Mouse (Mus musculus): Measurements from ENCODE around the gene Syt12. TPM values are rescaled to one million over a fixed set of nuclear protein-coding genes. Genes with fewer than 3 reads are reported as not detected.

The Syt12 gene
- total and polyA plus RNA-seq, 2 experiments from 2014 or later, result 2.9 to 13.0 TPM

DNA sequence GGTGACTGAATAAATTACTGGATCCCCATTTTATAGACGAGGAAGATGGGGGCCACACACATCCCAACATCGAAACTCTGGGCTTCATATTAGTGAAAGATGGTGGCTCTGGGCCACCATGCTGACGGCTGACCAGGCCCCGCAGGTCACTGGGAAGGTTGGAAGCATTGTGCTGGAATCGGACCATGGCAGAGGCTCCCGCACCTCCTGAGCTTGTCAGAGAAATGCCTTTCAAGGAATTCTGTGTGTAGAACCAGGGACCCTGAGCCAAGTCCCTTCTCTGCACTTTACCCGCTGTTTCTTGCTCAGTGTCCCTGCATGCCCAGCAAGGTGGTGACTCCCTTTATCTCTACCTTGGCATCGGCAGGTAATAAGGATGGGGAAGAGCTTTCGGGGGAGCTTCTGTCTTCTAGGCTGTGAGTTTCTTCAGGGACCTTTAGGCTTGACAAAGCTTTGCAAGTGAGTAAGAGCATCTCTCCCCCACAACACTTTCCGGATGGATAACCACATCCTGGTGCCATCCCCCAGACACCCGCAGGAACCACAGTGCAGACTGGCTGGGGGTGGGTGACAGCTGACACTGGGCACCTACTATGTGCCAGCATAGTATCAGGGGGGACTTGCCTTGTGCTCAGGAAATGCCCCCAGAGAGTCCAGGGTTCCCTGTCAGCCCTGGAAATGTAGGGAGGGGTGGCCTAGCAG lies 1.9 kb downstream of the Syt12 start:
- Histone ChIP-seq H3K36me3 (ENCODE audit: insufficient read depth) (no peaks in the 10 kb centered on the region), H3K27ac (ENCODE audit: low read depth, low read length) (no peak overlapping the region), H3K4me2 (ENCODE audit: low read depth) (no peak overlapping the region), H3K4me3 (ENCODE audit: low read depth, low read length) (no peak overlapping the region), H3K9ac (no peak overlapping the region), H3K27me3 (ENCODE audit: insufficient read depth, low read length) (peaks cover 6% of the 10 kb centered on the region), H3K4me1 (ENCODE audit: insufficient read depth) (no peaks in the 10 kb centered on the region), H3K9me3 (ENCODE audit: low read length) (no peaks in the 10 kb centered on the region)
- ATAC-seq (no peak), DNase-seq (no peak)
- 73% methylated on average over 11 of the region's 11 CpGs for WGBS
- TF ChIP-seq CTCF (IDR thresholded peaks at IDR 0.05; ENCODE audit: low read depth), result no peak

DNA sequence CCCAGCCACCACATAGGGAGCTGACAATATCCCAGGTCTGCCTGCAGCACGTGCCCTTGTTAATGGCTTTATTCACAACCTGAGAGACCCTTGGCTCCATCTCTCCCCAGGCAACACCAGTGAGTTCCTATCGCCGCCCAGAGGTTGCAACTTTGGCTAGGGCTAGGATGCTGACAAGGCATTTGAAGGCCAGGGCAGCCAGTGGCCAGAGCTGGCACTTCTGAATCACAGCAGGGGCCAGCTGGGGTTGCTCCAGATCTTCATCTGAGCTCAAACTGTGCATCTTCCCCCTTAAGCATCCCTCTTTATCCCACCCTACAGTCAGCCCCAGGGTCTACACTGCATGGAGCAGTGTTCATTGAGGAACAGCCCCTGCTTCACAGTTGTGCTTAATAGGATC lies 2.5 kb downstream of the Syt12 start:
- Histone ChIP-seq H3K4me2 (ENCODE audit: low read depth) (no peak overlapping the region), H3K27me3 (ENCODE audit: insufficient read depth, low read length) (peaks cover 6% of the 10 kb centered on the region), H3K9ac (no peak overlapping the region), H3K4me1 (ENCODE audit: insufficient read depth) (no peaks in the 10 kb centered on the region), H3K27ac (ENCODE audit: low read depth, low read length) (no peak overlapping the region), H3K4me3 (ENCODE audit: low read depth, low read length) (no peak overlapping the region), H3K36me3 (ENCODE audit: insufficient read depth) (no peaks in the 10 kb centered on the region), H3K9me3 (ENCODE audit: low read length) (no peaks in the 10 kb centered on the region)
- 64% methylated on average over 3 of the region's 3 CpGs for WGBS
- DNase-seq, result no peak
- TF ChIP-seq CTCF (IDR thresholded peaks at IDR 0.05; ENCODE audit: low read depth), result no peak
- ATAC-seq, result no peak

DNA sequence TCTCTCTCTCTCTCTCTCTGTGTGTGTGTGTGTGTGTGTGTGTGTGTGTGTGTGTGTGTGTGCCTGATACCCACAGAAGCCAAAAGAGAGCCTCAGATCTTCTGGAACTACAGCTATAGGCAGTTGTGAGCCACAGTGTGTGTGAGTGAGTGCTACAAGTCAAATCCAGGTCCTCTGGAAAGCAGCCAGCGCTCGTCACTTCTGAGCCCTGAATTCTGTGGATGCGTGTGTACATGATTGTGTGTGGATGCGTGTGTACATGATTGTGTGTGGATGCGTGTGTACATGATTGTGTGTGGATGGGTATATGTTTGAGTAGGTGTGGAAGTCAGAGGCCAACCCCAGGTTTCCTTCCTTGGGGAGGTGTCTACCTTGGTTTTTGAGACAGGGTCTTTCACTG lies 3.7 kb downstream of the Syt12 start:
- Histone ChIP-seq H3K4me3 (ENCODE audit: low read depth, low read length) (no peak overlapping the region), H3K4me2 (ENCODE audit: low read depth) (no peak overlapping the region), H3K27ac (ENCODE audit: low read depth, low read length) (no peak overlapping the region), H3K27me3 (ENCODE audit: insufficient read depth, low read length) (peaks cover 6% of the 10 kb centered on the region), H3K9ac (no peak overlapping the region), H3K4me1 (ENCODE audit: insufficient read depth) (no peaks in the 10 kb centered on the region), H3K9me3 (ENCODE audit: low read length) (no peaks in the 10 kb centered on the region), H3K36me3 (ENCODE audit: insufficient read depth) (no peaks in the 10 kb centered on the region)
- no peak for DNase-seq
- no peak for ATAC-seq
- no peak for TF ChIP-seq CTCF (IDR thresholded peaks at IDR 0.05; ENCODE audit: low read depth)
- 91% methylated on average over 5 of the region's 5 CpGs for WGBS

DNA sequence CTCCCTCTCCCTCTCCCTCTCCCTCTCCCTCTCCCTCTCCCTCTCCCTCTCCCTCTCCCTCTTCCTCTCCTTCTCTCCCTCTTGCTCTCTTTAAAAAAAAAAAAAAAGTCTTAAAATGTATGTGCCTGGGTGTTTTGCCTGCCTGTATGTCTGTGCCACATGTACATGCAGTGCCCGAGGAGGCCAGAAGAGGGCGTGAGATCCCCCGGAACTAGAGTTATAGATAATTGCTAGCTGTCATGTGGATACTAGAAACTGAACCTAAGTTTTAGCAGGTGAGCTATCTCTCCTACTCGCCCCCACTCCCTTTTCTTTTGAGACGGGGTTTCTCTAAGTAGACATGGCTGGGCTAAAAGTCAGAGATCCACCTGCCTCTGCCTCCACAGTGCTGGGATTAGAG lies 8.9 kb downstream of the Syt12 start:
- Histone ChIP-seq H3K4me1 (ENCODE audit: insufficient read depth) (no peaks in the 10 kb centered on the region), H3K36me3 (ENCODE audit: insufficient read depth) (no peaks in the 10 kb centered on the region), H3K4me3 (ENCODE audit: low read depth, low read length) (no peak overlapping the region), H3K4me2 (ENCODE audit: low read depth) (no peak overlapping the region), H3K27ac (ENCODE audit: low read depth, low read length) (no peak overlapping the region), H3K9ac (no peak overlapping the region), H3K9me3 (ENCODE audit: low read length) (no peaks in the 10 kb centered on the region), H3K27me3 (ENCODE audit: insufficient read depth, low read length) (no peaks in the 10 kb centered on the region)
- ATAC-seq (no peak), DNase-seq (no peak)
- peak; percentile 28; the same call in 1 of the 2 replicates for TF ChIP-seq CTCF (IDR thresholded peaks at IDR 0.05; ENCODE audit: low read depth)
- 37% methylated on average over 5 of the region's 5 CpGs for WGBS

DNA sequence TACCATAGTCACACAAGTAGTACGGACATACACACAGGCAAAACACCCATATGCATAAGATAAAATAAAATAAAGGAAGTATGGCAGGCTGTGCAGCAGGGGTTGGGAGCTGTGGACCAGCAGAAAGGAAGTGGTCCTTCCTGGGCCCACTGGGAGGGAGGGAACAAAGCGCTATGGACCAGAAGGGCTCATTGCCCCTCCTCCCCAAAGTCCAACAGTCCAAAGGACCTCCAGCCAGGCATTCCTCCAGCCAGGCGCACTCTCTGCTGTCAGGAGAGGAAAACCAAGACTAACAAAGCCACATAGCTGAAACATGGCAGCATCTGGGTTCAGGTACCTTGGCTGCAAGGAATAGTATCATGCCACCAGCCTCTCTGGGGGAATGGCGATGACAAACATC lies 12.6 kb downstream of the Syt12 start:
- 83% methylated on average over 4 of the region's 4 CpGs for WGBS
- Histone ChIP-seq H3K36me3 (ENCODE audit: insufficient read depth) (no peaks in the 10 kb centered on the region), H3K4me2 (ENCODE audit: low read depth) (no peak overlapping the region), H3K4me3 (ENCODE audit: low read depth, low read length) (no peak overlapping the region), H3K4me1 (ENCODE audit: insufficient read depth) (no peaks in the 10 kb centered on the region), H3K9ac (no peak overlapping the region), H3K27ac (ENCODE audit: low read depth, low read length) (no peak overlapping the region), H3K9me3 (ENCODE audit: low read length) (no peaks in the 10 kb centered on the region), H3K27me3 (ENCODE audit: insufficient read depth, low read length) (no peaks in the 10 kb centered on the region)
- TF ChIP-seq CTCF (IDR thresholded peaks at IDR 0.05; ENCODE audit: low read depth), result no peak
- no peak for DNase-seq
- no peak for ATAC-seq

DNA sequence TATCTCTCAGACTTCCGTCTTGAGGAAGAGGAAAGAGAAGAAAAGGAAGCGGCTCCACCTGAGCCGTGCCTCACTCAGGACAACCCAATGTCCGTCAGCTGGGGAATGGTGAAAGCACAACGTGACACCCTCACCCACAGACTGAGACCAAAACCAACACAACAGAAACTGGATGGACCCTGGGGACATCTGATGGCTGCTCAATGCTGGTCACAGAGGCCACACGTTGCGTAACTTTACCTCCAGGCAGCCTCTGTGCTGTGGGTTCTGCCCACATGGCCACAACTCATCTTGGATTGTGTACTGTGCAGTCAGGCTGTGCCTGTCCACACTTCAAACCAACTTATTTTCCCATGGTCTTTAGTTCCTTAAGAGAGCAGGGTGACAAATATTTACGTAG lies 15.3 kb downstream of the Syt12 start:
- DNase-seq, result no peak
- no peak overlapping the region for H3K27ac ChIP-seq (ENCODE audit: low read depth, low read length)
- no peak for TF ChIP-seq CTCF (IDR thresholded peaks at IDR 0.05; ENCODE audit: low read depth)

DNA sequence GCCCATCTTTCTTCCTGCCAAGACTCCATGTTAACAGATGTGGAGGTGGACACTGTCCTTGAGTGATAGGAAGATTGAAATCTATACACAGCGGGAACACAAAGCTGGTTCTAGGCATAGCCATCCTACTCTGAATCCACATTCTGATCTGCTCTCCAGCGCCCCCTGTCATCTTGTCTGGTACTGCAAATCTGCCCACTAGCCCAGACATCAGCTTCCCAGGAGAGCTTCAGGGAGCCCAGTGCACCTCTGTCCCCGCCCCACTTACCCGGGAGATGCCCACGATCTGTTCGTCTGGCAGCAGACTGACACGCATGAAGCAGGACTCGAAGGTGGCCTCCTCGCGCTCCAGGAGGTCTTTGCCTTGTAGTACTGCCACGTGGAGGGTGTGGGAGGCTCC lies 21.0 kb downstream of the Syt12 start:
- peak; percentile 61 for TF ChIP-seq CTCF (IDR thresholded peaks at IDR 0.05; ENCODE audit: low read depth)
- 9% methylated on average over 11 of the region's 11 CpGs for WGBS
- Histone ChIP-seq H3K9me3 (ENCODE audit: low read length) (no peaks in the 10 kb centered on the region), H3K36me3 (ENCODE audit: insufficient read depth) (no peaks in the 10 kb centered on the region), H3K4me3 (ENCODE audit: low read depth, low read length) (no peak overlapping the region), H3K27me3 (ENCODE audit: insufficient read depth, low read length) (no peaks in the 10 kb centered on the region), H3K4me2 (ENCODE audit: low read depth) (no peak overlapping the region), H3K9ac (no peak overlapping the region), H3K27ac (ENCODE audit: low read depth, low read length) (no peak overlapping the region), H3K4me1 (ENCODE audit: insufficient read depth) (no peaks in the 10 kb centered on the region)
- ATAC-seq (no peak), DNase-seq (peak; percentile 24)

More for the DNA sequence above, 15.3 kb downstream of the Syt12 start:
- no peaks in the 10 kb centered on the region for H3K36me3 ChIP-seq (ENCODE audit: insufficient read depth)
- H3K4me3 ChIP-seq (ENCODE audit: low read depth, low read length), result no peak overlapping the region
- no peaks in the 10 kb centered on the region for H3K9me3 ChIP-seq (ENCODE audit: low read length)
- H3K27me3 ChIP-seq (ENCODE audit: insufficient read depth, low read length), result no peaks in the 10 kb centered on the region
- ATAC-seq, result no peak
- WGBS, result 88% methylated on average over 8 of the region's 8 CpGs
- H3K9ac ChIP-seq, result no peak overlapping the region
- H3K4me2 ChIP-seq (ENCODE audit: low read depth), result no peak overlapping the region
- H3K4me1 ChIP-seq (ENCODE audit: insufficient read depth), result no peaks in the 10 kb centered on the region

Data from forebrain, postnatal 0 days (tissue).